12 mouse cellular contexts compared by ENCODE assay signal in genomic region chr2:17740454-17740853, GRCm38 (mm10).
"Had no signal": no experiment of that assay in that cellular context is flagged by ENCODE, and none has a peak within 500 bp of the region (broad histone marks: within the 10 kb centered on the region; RNA-seq: fewer than 3 reads in every experiment).

No protein-coding gene starts in this region.

- H3K9ac ChIP-seq: kidney, embryonic 15.5 days; limb, embryonic 15.5 days; liver, embryonic 15.5 days; midbrain, embryonic 13.5 days; neural tube, embryonic 15.5 days had no signal

- H3K4me3 ChIP-seq: kidney, embryonic 15.5 days; left cerebral cortex, adult 2 months; liver, embryonic 15.5 days; midbrain, embryonic 13.5 days; neural tube, embryonic 15.5 days had no signal

- DNase-seq: kidney, adult 2 months; kidney, postnatal 14 days; right cerebral cortex, adult 18-20 months; right cerebral cortex, postnatal 25 days; thymus, postnatal 4 days had no signal

- H3K9me3 ChIP-seq: kidney, embryonic 15.5 days; limb, embryonic 15.5 days; liver, embryonic 15.5 days; midbrain, embryonic 13.5 days; neural tube, embryonic 15.5 days had no signal

- H3K27ac ChIP-seq: kidney, embryonic 15.5 days; left cerebral cortex, adult 2 months; limb, embryonic 15.5 days; liver, embryonic 15.5 days; midbrain, embryonic 13.5 days; neural tube, embryonic 15.5 days had no signal

- ATAC-seq: intestine, embryonic 16.5 days had no signal

- H3K36me3 ChIP-seq: kidney, embryonic 15.5 days; limb, embryonic 15.5 days; liver, embryonic 15.5 days; midbrain, embryonic 13.5 days; neural tube, embryonic 15.5 days had no signal

- H3K27me3 ChIP-seq: kidney, embryonic 15.5 days; liver, embryonic 15.5 days had no signal

- H3K4me2 ChIP-seq: liver, embryonic 15.5 days; midbrain, embryonic 13.5 days had no signal
